Mouse (Mus musculus) cerebellum, adult 9-10 months (tissue): ENCODE measurements around the gene Ndufaf4.
A peak's percentile ranks its signal among the peaks of the same experiment; 100 is the strongest.
"Not testable (repeated sequence)": the region's sequence is repeated elsewhere in the genome, so short reads cannot be mapped to it uniquely, and the experiment has no call there.

ENCODE experiments used
- DNase-seq: peaks from one replicate; pipeline ENCODE4 v3.0.0; 2022

Gene Ndufaf4

GRCm38 (mm10) chr4:24897851-24898515 lies at the start of gene Ndufaf4:
Gene Ndufaf4, plus strand, starts transcription at chr4:24898083.
- peak; percentile 97 for DNase-seq

GRCm38 (mm10) chr4:24850401-24851325 lies 47.2 kb upstream of the Ndufaf4 start, which contains the start of gene Klhl32:
Gene Klhl32, minus strand, starts transcription at chr4:24851124.
- DNase-seq = peak; percentile 90

GRCm38 (mm10) chr4:24865691-24866090 lies 32.2 kb upstream of the Ndufaf4 start:
- DNase-seq = no peak

GRCm38 (mm10) chr4:24869230-24869629 lies 28.7 kb upstream of the Ndufaf4 start:
- DNase-seq = no peak

- DNase-seq = not testable (repeated sequence)
Measured at GRCm38 (mm10) chr4:24889386-24889785, 8.5 kb upstream of the Ndufaf4 start.

- not testable (repeated sequence) for DNase-seq
Measured at GRCm38 (mm10) chr4:24892293-24892692, 5.6 kb upstream of the Ndufaf4 start.

GRCm38 (mm10) chr4:24894625-24895024 lies 3.3 kb upstream of the Ndufaf4 start:
- no peak for DNase-seq

GRCm38 (mm10) chr4:24896829-24897228 lies 1.1 kb upstream of the Ndufaf4 start:
- DNase-seq = peak; percentile 80

GRCm38 (mm10) chr4:24897351-24897750 lies 532 bp upstream of the Ndufaf4 start:
- no peak for DNase-seq

- peak; percentile 19 for DNase-seq
Measured at GRCm38 (mm10) chr4:24898636-24899035, 753 bp downstream of the Ndufaf4 start.

GRCm38 (mm10) chr4:24899146-24899545 lies 1.3 kb downstream of the Ndufaf4 start:
- no peak for DNase-seq

GRCm38 (mm10) chr4:24907745-24908144 lies 9.9 kb downstream of the Ndufaf4 start:
- DNase-seq = no peak

GRCm38 (mm10) chr4:24915631-24916030 lies 17.7 kb downstream of the Ndufaf4 start:
- DNase-seq = no peak

- no peak for DNase-seq
Measured at GRCm38 (mm10) chr4:24920006-24920577, 22.2 kb downstream of the Ndufaf4 start.

- no peak for DNase-seq
Measured at GRCm38 (mm10) chr4:24924726-24925125, 26.8 kb downstream of the Ndufaf4 start.

- DNase-seq = no peak
Measured at GRCm38 (mm10) chr4:24928260-24928780, 30.4 kb downstream of the Ndufaf4 start.

GRCm38 (mm10) chr4:24928926-24929325 lies 31.0 kb downstream of the Ndufaf4 start:
- no peak for DNase-seq

- no peak for DNase-seq
Measured at GRCm38 (mm10) chr4:24942728-24943424, 45.0 kb downstream of the Ndufaf4 start.
